Mouse (Mus musculus) cerebellum, adult 2 months (tissue): ENCODE data around the gene Flnc.

Experiments used
- CTCF ChIP-seq: fragments of 200-500 bp; IDR thresholded peaks from 2 replicates; pipeline ENCODE4 v1.5.1; 2011; ENCODE audit warnings: low read depth, mild to moderate bottlenecking, control low read depth, low read length, moderate library complexity, borderline replicate concordance; ENCODE audit not compliant: insufficient read depth
- POLR2A ChIP-seq: fragments of 200-500 bp; IDR thresholded peaks from 2 replicates; pipeline ENCODE4 v1.6.1; 2011; ENCODE audit warnings: low read length, control low read depth, borderline replicate concordance; ENCODE audit not compliant: insufficient read depth

- TF ChIP-seq POLR2A (no peak), CTCF (no peak)
Measured at GRCm38 (mm10) chr6:29428171-29428570, 4.9 kb upstream of the Flnc start.
